Mouse (Mus musculus): ENCODE results near the gene Slit3. TPM values are rescaled to one million over a fixed set of nuclear protein-coding genes. Genes with fewer than 3 reads are reported as not detected.

Slit3 gene
- polyA plus RNA-seq, 1 experiment from 2014 or later = 24.1 TPM

DNA sequence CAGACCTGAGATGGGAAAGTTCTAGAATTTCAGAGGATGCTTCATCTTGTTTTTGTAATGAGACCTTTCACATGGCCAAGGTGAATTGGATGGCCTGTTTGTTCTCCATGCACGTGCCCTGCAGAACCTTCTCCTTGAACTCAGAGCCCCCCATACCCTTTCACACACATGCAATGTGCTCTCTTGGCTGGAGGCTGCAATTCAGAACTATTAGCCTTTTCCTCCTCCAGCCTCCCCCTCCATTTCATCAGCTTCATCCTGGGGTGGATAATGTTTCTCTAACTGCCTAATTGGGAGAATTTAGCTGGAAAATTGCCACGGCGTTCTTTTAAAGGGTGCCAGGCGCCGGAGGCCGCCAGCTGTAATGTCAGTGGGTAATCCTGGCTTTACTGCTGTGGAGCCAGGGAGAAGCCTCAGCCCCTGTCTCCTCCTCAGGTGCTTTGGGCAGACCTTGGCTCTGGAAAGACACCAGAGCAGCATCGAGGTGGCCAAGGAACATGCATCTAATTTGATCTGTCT, 178.9 kb downstream of the Slit3 start:
- DNase-seq (ENCODE audit: low spot score) (peak; percentile 75), ATAC-seq (ENCODE audit: low read depth) (peak; percentile 44; the same call in 1 of the 2 replicates)
- Histone ChIP-seq H3K36me3 (ENCODE audit: control insufficient read depth, insufficient read depth, low read length) (no peaks in the 10 kb centered on the region), H3K4me3 (ENCODE audit: low read depth, low read length) (no peak overlapping the region), H3K9ac (ENCODE audit: low read depth, low read length) (no peak overlapping the region), H3K4me2 (ENCODE audit: low read depth, low read length) (no peak overlapping the region), H3K9me3 (ENCODE audit: control insufficient read depth, low read length) (no peaks in the 10 kb centered on the region), H3K4me1 (ENCODE audit: control insufficient read depth, insufficient read depth, low read length) (peaks cover 9% of the 10 kb centered on the region; the same call in 1 of the 2 replicates), H3K27me3 (replicated peaks; ENCODE audit: control insufficient read depth, insufficient read depth, low read length) (no peaks in the 10 kb centered on the region), H3K27ac (replicated peaks; ENCODE audit: low read depth, low read length) (no peak overlapping the region)
- 38% methylated on average over 7 of the region's 7 CpGs for WGBS

DNA sequence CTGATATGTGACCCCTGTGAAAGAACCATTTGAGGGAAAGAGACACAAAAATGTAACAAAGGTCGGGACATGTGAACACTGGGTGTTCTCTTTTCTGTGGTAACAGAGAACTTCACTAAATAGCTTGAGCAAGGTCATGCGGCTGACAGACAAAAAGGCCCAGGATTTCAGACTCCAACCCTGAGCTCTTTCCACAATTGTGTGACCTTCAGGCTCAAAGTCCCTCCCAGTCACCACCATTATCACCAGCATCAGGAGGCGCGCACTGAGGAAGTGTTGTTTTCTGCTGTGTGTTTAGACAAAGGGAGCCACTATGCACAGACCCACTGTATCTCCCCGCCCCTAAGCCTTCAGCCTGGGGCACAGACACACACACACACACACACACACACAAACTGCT, 181.2 kb downstream of the Slit3 start:
- ATAC-seq (ENCODE audit: low read depth) = no peak
- peaks cover 15% of the 10 kb centered on the region; the same call in 1 of the 2 replicates for H3K4me1 ChIP-seq (ENCODE audit: control insufficient read depth, insufficient read depth, low read length)
- no peak overlapping the region for H3K4me3 ChIP-seq (ENCODE audit: low read depth, low read length)

DNA sequence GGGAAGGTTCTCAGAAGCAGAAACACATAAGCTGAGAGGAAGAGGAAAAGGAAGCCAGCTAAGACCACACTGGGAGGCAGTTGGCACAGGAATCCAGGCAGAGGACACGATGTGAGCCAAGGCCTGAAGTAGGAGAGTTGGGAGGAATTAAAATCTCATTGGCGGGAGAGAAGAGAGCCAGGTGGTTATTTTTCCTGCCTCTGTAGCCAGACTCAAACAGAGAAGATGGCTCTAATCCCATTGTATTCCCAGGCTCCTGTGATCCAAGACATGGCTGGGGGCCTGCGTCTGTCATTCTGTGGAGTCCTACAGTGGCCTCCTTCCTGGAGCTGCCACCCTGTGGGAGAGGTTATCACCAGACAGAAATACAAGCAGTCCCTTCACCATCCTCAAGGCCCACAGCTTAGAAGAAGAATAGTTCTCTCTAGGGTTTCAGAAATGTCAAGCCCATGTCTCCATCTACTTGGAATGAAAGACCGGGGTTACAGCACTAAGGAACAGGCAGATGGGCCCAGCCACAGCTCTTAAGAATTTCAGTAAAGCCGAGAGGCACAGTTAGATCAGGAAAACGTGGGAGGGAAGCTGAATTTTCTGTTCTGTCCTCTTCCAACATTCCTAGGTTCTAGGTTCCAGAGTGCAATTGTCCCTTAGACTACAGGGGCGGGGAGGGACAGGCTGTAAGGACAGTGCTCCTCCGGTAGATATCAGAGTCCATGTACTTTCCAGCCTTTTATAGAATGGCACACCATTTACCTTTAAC, 183.4 kb downstream of the Slit3 start:
- Histone ChIP-seq H3K4me2 (ENCODE audit: low read depth, low read length) (no peak overlapping the region), H3K27me3 (replicated peaks; ENCODE audit: control insufficient read depth, insufficient read depth, low read length) (no peaks in the 10 kb centered on the region), H3K27ac (replicated peaks; ENCODE audit: low read depth, low read length) (no peak overlapping the region), H3K9me3 (ENCODE audit: control insufficient read depth, low read length) (no peaks in the 10 kb centered on the region), H3K4me3 (ENCODE audit: low read depth, low read length) (no peak overlapping the region), H3K9ac (ENCODE audit: low read depth, low read length) (no peak overlapping the region), H3K4me1 (ENCODE audit: control insufficient read depth, insufficient read depth, low read length) (peaks cover 18% of the 10 kb centered on the region; the same call in 1 of the 2 replicates), H3K36me3 (ENCODE audit: control insufficient read depth, insufficient read depth, low read length) (no peaks in the 10 kb centered on the region)
- WGBS = 83% methylated on average over 8 of the region's 8 CpGs
- DNase-seq (ENCODE audit: low spot score) = no peak
- no peak for ATAC-seq (ENCODE audit: low read depth)

More for the DNA sequence above, 181.2 kb downstream of the Slit3 start:
- H3K27me3 ChIP-seq (replicated peaks; ENCODE audit: control insufficient read depth, insufficient read depth, low read length) = no peaks in the 10 kb centered on the region
- no peaks in the 10 kb centered on the region for H3K36me3 ChIP-seq (ENCODE audit: control insufficient read depth, insufficient read depth, low read length)
- H3K9me3 ChIP-seq (ENCODE audit: control insufficient read depth, low read length) = no peaks in the 10 kb centered on the region
- 89% methylated on average over 5 of the region's 5 CpGs for WGBS
- H3K27ac ChIP-seq (replicated peaks; ENCODE audit: low read depth, low read length) = no peak overlapping the region
- no peak overlapping the region for H3K4me2 ChIP-seq (ENCODE audit: low read depth, low read length)
- DNase-seq (ENCODE audit: low spot score) = no peak
- no peak overlapping the region for H3K9ac ChIP-seq (ENCODE audit: low read depth, low read length)

DNA sequence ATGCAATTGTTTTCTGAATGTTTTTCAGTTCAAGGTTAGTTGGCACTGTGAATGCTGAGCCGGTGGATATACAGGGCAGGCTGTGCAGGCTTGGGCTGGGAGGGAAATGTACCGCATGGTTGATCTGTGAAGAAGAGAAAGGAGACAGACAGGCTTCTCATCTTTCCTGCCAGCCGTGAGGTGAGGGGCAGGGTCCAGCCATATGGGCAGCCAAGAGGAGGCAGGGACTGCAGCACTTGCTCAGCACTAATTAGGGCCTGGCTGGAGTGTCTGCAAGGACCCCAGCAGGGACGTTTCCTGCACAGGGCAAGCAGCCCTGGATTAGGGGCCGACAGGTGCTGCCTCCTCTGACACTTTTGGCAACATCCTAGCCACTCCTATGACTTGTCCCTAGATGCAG, 184.1 kb downstream of the Slit3 start:
- ATAC-seq (ENCODE audit: low read depth) (no peak), DNase-seq (ENCODE audit: low spot score) (no peak)
- 52% methylated on average over 5 of the region's 5 CpGs for WGBS
- H3K9ac ChIP-seq (ENCODE audit: low read depth, low read length) = no peak overlapping the region
- no peaks in the 10 kb centered on the region for H3K9me3 ChIP-seq (ENCODE audit: control insufficient read depth, low read length)
- peaks cover 14% of the 10 kb centered on the region; the same call in 1 of the 2 replicates for H3K4me1 ChIP-seq (ENCODE audit: control insufficient read depth, insufficient read depth, low read length)
- H3K4me3 ChIP-seq (ENCODE audit: low read depth, low read length) = no peak overlapping the region
- H3K4me2 ChIP-seq (ENCODE audit: low read depth, low read length) = no peak overlapping the region
- H3K27ac ChIP-seq (replicated peaks; ENCODE audit: low read depth, low read length) = no peak overlapping the region
- no peaks in the 10 kb centered on the region for H3K36me3 ChIP-seq (ENCODE audit: control insufficient read depth, insufficient read depth, low read length)
- no peaks in the 10 kb centered on the region for H3K27me3 ChIP-seq (replicated peaks; ENCODE audit: control insufficient read depth, insufficient read depth, low read length)

DNA sequence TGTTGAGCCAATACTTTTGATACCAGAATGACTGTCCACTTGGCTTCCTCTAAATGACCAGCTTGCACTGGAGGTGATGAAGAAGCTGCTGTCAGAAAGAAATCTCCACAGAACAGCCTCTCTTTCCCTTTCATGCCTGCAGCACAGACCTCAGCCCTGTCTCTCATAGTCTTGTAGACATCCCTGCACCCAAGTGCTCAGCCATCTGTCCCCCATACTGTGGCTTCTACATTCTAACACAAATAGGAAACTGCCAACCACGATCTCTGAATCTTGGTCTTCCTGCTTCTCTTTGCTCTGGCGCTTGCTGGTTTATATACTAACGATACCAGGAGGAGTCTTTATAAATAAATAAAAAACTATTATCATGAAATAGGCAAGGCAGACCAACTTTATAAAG, 184.9 kb downstream of the Slit3 start:
- H3K27ac ChIP-seq (replicated peaks; ENCODE audit: low read depth, low read length) = no peak overlapping the region
- H3K36me3 ChIP-seq (ENCODE audit: control insufficient read depth, insufficient read depth, low read length) = no peaks in the 10 kb centered on the region
- no peak overlapping the region for H3K4me2 ChIP-seq (ENCODE audit: low read depth, low read length)
- H3K27me3 ChIP-seq (replicated peaks; ENCODE audit: control insufficient read depth, insufficient read depth, low read length) = no peaks in the 10 kb centered on the region
- WGBS = 84% methylated on average over 3 of the region's 3 CpGs
- DNase-seq (ENCODE audit: low spot score) = no peak
- ATAC-seq (ENCODE audit: low read depth) = no peak
- peaks cover 14% of the 10 kb centered on the region; the same call in 1 of the 2 replicates for H3K4me1 ChIP-seq (ENCODE audit: control insufficient read depth, insufficient read depth, low read length)
- H3K4me3 ChIP-seq (ENCODE audit: low read depth, low read length) = no peak overlapping the region
- H3K9me3 ChIP-seq (ENCODE audit: control insufficient read depth, low read length) = no peaks in the 10 kb centered on the region
- H3K9ac ChIP-seq (ENCODE audit: low read depth, low read length) = no peak overlapping the region

DNA sequence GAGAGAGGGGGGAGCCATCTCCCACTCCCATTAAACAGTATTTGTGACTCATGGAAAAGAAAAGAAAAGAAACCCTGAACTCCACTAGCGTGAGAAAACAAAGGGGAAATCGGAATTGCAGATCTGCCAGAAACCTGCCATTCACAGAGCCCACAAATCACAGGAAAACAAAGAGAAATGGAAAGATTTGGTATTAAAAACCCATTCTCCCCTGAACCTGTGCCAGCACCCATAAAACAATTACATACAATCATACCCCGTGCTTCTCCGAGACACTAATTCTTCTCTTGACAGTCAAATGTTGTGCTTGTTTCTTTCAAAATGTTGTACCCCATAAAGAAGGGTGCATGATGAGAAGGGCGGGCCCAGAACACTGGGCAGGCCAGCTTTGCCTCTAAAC, 185.9 kb downstream of the Slit3 start:
- no peak overlapping the region for H3K9ac ChIP-seq (ENCODE audit: low read depth, low read length)
- no peaks in the 10 kb centered on the region for H3K9me3 ChIP-seq (ENCODE audit: control insufficient read depth, low read length)
- no peak overlapping the region for H3K4me3 ChIP-seq (ENCODE audit: low read depth, low read length)
- no peaks in the 10 kb centered on the region for H3K27me3 ChIP-seq (replicated peaks; ENCODE audit: control insufficient read depth, insufficient read depth, low read length)
- WGBS = 60% methylated on average over 5 of the region's 5 CpGs
- DNase-seq (ENCODE audit: low spot score) = peak; percentile 68
- peaks cover 14% of the 10 kb centered on the region; the same call in 1 of the 2 replicates for H3K4me1 ChIP-seq (ENCODE audit: control insufficient read depth, insufficient read depth, low read length)
- no peak overlapping the region for H3K4me2 ChIP-seq (ENCODE audit: low read depth, low read length)
- no peaks in the 10 kb centered on the region for H3K36me3 ChIP-seq (ENCODE audit: control insufficient read depth, insufficient read depth, low read length)
- ATAC-seq (ENCODE audit: low read depth) = no peak
- no peak overlapping the region for H3K27ac ChIP-seq (replicated peaks; ENCODE audit: low read depth, low read length)

DNA sequence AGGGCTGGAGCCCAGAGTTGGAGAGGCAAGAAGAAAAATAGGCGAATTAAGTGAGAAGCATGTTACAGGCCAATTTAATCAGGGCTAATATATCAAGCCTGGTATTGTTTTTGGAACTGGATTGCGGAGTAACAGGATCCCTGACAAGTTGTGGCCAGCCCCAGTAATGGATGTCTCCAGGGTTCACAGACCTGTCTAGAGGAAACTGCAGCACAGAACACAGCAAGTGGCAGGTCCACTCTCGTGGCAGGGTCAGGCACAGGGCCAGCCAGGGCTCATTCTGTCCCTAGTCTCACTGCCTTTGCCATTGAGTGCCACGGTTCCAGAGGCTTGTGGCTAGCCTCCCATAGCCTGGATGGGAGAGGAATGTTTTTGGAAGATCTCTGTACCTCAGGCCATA, 187.0 kb downstream of the Slit3 start:
- Histone ChIP-seq H3K9me3 (ENCODE audit: control insufficient read depth, low read length) (no peaks in the 10 kb centered on the region), H3K4me2 (ENCODE audit: low read depth, low read length) (no peak overlapping the region), H3K27ac (replicated peaks; ENCODE audit: low read depth, low read length) (no peak overlapping the region), H3K27me3 (replicated peaks; ENCODE audit: control insufficient read depth, insufficient read depth, low read length) (no peaks in the 10 kb centered on the region), H3K36me3 (ENCODE audit: control insufficient read depth, insufficient read depth, low read length) (no peaks in the 10 kb centered on the region), H3K4me3 (ENCODE audit: low read depth, low read length) (no peak overlapping the region), H3K4me1 (ENCODE audit: control insufficient read depth, insufficient read depth, low read length) (peaks cover 14% of the 10 kb centered on the region; the same call in 1 of the 2 replicates), H3K9ac (ENCODE audit: low read depth, low read length) (no peak overlapping the region)
- 70% methylated on average over 4 of the region's 4 CpGs for WGBS
- ATAC-seq (ENCODE audit: low read depth) = no peak
- DNase-seq (ENCODE audit: low spot score) = no peak

DNA sequence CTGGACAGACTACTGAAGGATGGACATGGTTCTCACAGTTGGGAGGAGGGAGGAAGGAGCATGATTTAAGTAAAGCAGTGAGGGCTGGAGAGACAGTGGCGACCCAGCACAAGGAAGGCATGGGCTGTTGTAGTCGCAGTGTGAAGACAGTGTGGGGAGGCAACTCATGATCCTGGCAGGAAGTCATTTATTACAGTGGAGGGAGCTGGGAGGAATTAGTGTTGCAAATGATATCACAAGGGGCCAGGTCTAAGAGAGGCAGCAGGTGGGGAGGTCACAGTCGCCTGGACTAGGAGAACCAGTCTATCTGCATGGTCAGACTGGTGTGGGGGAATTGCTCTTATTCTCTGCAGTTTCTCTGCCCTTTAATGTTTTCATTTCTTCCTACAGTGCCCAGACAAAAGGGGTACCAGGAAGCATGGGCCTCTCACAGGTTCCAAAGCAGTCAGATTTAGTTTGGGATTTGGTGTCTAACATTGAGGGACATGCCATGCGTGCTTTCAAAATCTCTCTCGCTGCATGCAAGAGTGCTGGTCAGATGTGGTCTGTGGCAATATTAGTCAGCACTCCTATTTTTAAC, 194.5 kb downstream of the Slit3 start:
- DNase-seq (ENCODE audit: low spot score) = no peak

More for the DNA sequence above, 194.5 kb downstream of the Slit3 start:
- H3K4me3 ChIP-seq (ENCODE audit: low read depth, low read length) = no peak overlapping the region
- ATAC-seq (ENCODE audit: low read depth) = no peak
- no peaks in the 10 kb centered on the region for H3K36me3 ChIP-seq (ENCODE audit: control insufficient read depth, insufficient read depth, low read length)
- no peak overlapping the region for H3K4me2 ChIP-seq (ENCODE audit: low read depth, low read length)
- H3K27ac ChIP-seq (replicated peaks; ENCODE audit: low read depth, low read length) = no peak overlapping the region
- no peaks in the 10 kb centered on the region for H3K4me1 ChIP-seq (ENCODE audit: control insufficient read depth, insufficient read depth, low read length)
- H3K27me3 ChIP-seq (replicated peaks; ENCODE audit: control insufficient read depth, insufficient read depth, low read length) = no peaks in the 10 kb centered on the region
- no peak overlapping the region for H3K9ac ChIP-seq (ENCODE audit: low read depth, low read length)
- WGBS = 74% methylated on average over 5 of the region's 5 CpGs
- H3K9me3 ChIP-seq (ENCODE audit: control insufficient read depth, low read length) = no peaks in the 10 kb centered on the region
